Mouse (Mus musculus): Measurements from ENCODE around the gene B230217C12Rik. TPM values are rescaled to one million over a fixed set of nuclear protein-coding genes. Genes with fewer than 3 reads are reported as not detected.

The B230217C12Rik gene
- polyA plus RNA-seq, 1 experiment from 2014 or later: 6.8 TPM

- no peak for ATAC-seq (ENCODE audit: insufficient read depth)
- no peaks in the 10 kb centered on the region for H3K4me1 ChIP-seq (ENCODE audit: insufficient read depth)
- no peak for DNase-seq
- no peak for TF ChIP-seq CTCF (IDR thresholded peaks at IDR 0.05; ENCODE audit: low read depth)
- no peaks in the 10 kb centered on the region for H3K36me3 ChIP-seq (ENCODE audit: insufficient read depth)
- peaks cover 6% of the 10 kb centered on the region; the same call in 1 of the 2 replicates for H3K9me3 ChIP-seq (ENCODE audit: low read depth, low read length)
- 85% methylated on average over 4 of the region's 4 CpGs for WGBS
- H3K27ac ChIP-seq (ENCODE audit: low read depth): no peak overlapping the region
- no peak overlapping the region for H3K4me3 ChIP-seq (ENCODE audit: low read depth, low read length)
- H3K27me3 ChIP-seq (ENCODE audit: insufficient read depth, low read length): no peaks in the 10 kb centered on the region
- H3K4me2 ChIP-seq: no peak overlapping the region
- H3K9ac ChIP-seq: no peak overlapping the region
These were observed 39.8 kb downstream of the B230217C12Rik start for GRCm38 (mm10) chr11:97880362-97880761.

GRCm38 (mm10) chr11:97883542-97883917 is 43.0 kb downstream of the B230217C12Rik start:
- peak overlapping the region; percentile 44 for H3K9ac ChIP-seq
- H3K4me2 ChIP-seq: peak overlapping the region; percentile 67
- no peaks in the 10 kb centered on the region for H3K36me3 ChIP-seq (ENCODE audit: insufficient read depth)
- no peak for TF ChIP-seq CTCF (IDR thresholded peaks at IDR 0.05; ENCODE audit: low read depth)
- peak overlapping the region; percentile 85 for H3K27ac ChIP-seq (ENCODE audit: low read depth)
- ATAC-seq (ENCODE audit: insufficient read depth) (peak; percentile 41), DNase-seq (peak; percentile 83)
- peak overlapping the region; percentile 44 for H3K4me3 ChIP-seq (ENCODE audit: low read depth, low read length)
- H3K9me3 ChIP-seq (ENCODE audit: low read depth, low read length): peaks cover 6% of the 10 kb centered on the region; the same call in 1 of the 2 replicates
- no peaks in the 10 kb centered on the region for H3K4me1 ChIP-seq (ENCODE audit: insufficient read depth)
- WGBS: 7% methylated on average over 26 of the region's 26 CpGs
- H3K27me3 ChIP-seq (ENCODE audit: insufficient read depth, low read length): no peaks in the 10 kb centered on the region

GRCm38 (mm10) chr11:97883918-97884600 is 43.5 kb downstream of the B230217C12Rik start, which contains the start of gene Fbxo47:
Gene Fbxo47 (minus strand): TSS chr11:97884154.
- peaks cover 6% of the 10 kb centered on the region; the same call in 1 of the 2 replicates for H3K9me3 ChIP-seq (ENCODE audit: low read depth, low read length)
- H3K4me3 ChIP-seq (ENCODE audit: low read depth, low read length): peak within 1 kb of the TSS; percentile 44
- ATAC-seq (ENCODE audit: insufficient read depth) (peak; percentile 97), DNase-seq (peak; percentile 99)
- H3K27me3 ChIP-seq (ENCODE audit: insufficient read depth, low read length): no peaks in the 10 kb centered on the region
- H3K9ac ChIP-seq: peak within 1 kb of the TSS; percentile 44
- peak; percentile 64 for TF ChIP-seq CTCF (IDR thresholded peaks at IDR 0.05; ENCODE audit: low read depth)
- H3K4me1 ChIP-seq (ENCODE audit: insufficient read depth): no peaks in the 10 kb centered on the region
- peak within 1 kb of the TSS; percentile 85 for H3K27ac ChIP-seq (ENCODE audit: low read depth)
- no peaks in the 10 kb centered on the region for H3K36me3 ChIP-seq (ENCODE audit: insufficient read depth)
- under 1% methylated on average over 37 of the region's 37 CpGs for WGBS
- peak within 1 kb of the TSS; percentile 67 for H3K4me2 ChIP-seq

- no peaks in the 10 kb centered on the region for H3K27me3 ChIP-seq (ENCODE audit: insufficient read depth, low read length)
- peak overlapping the region; percentile 67 for H3K4me2 ChIP-seq
- WGBS: 22% methylated on average over 7 of the region's 7 CpGs
- H3K36me3 ChIP-seq (ENCODE audit: insufficient read depth): no peaks in the 10 kb centered on the region
- H3K9ac ChIP-seq: peak overlapping the region; percentile 40; the same call in 1 of the 2 replicates
- peak overlapping the region; percentile 74 for H3K27ac ChIP-seq (ENCODE audit: low read depth)
- H3K9me3 ChIP-seq (ENCODE audit: low read depth, low read length): peaks cover 6% of the 10 kb centered on the region; the same call in 1 of the 2 replicates
- DNase-seq (no peak), ATAC-seq (ENCODE audit: insufficient read depth) (peak; percentile 22; the same call in 1 of the 2 replicates)
- peak overlapping the region; percentile 44 for H3K4me3 ChIP-seq (ENCODE audit: low read depth, low read length)
- H3K4me1 ChIP-seq (ENCODE audit: insufficient read depth): no peaks in the 10 kb centered on the region
- no peak; the same call in 1 of the 2 replicates for TF ChIP-seq CTCF (IDR thresholded peaks at IDR 0.05; ENCODE audit: low read depth)
These were observed 44.1 kb downstream of the B230217C12Rik start for GRCm38 (mm10) chr11:97884601-97885185.

GRCm38 (mm10) chr11:97885296-97885915 is 44.8 kb downstream of the B230217C12Rik start:
- H3K9ac ChIP-seq: no peak overlapping the region
- H3K27me3 ChIP-seq (ENCODE audit: insufficient read depth, low read length): no peaks in the 10 kb centered on the region
- DNase-seq (no peak), ATAC-seq (ENCODE audit: insufficient read depth) (no peak)
- H3K27ac ChIP-seq (ENCODE audit: low read depth): no peak overlapping the region
- H3K9me3 ChIP-seq (ENCODE audit: low read depth, low read length): peaks cover 6% of the 10 kb centered on the region; the same call in 1 of the 2 replicates
- no peak for TF ChIP-seq CTCF (IDR thresholded peaks at IDR 0.05; ENCODE audit: low read depth)
- H3K4me2 ChIP-seq: no peak overlapping the region
- H3K36me3 ChIP-seq (ENCODE audit: insufficient read depth): no peaks in the 10 kb centered on the region
- WGBS: 89% methylated on average over 2 of the region's 2 CpGs
- no peak overlapping the region for H3K4me3 ChIP-seq (ENCODE audit: low read depth, low read length)
- no peaks in the 10 kb centered on the region for H3K4me1 ChIP-seq (ENCODE audit: insufficient read depth)

GRCm38 (mm10) chr11:97891821-97892220 is 51.2 kb downstream of the B230217C12Rik start:
- no peaks in the 10 kb centered on the region for H3K27me3 ChIP-seq (ENCODE audit: insufficient read depth, low read length)

More at GRCm38 (mm10) chr11:97891821-97892220, 51.2 kb downstream of the B230217C12Rik start:
- no peak overlapping the region for H3K4me3 ChIP-seq (ENCODE audit: low read depth, low read length)
- no peak overlapping the region for H3K9ac ChIP-seq
- 71% methylated on average over 5 of the region's 5 CpGs for WGBS
- TF ChIP-seq CTCF (IDR thresholded peaks at IDR 0.05; ENCODE audit: low read depth): no peak
- no peaks in the 10 kb centered on the region for H3K36me3 ChIP-seq (ENCODE audit: insufficient read depth)
- H3K27ac ChIP-seq (ENCODE audit: low read depth): no peak overlapping the region
- no peak for DNase-seq
- H3K9me3 ChIP-seq (ENCODE audit: low read depth, low read length): peaks cover 3% of the 10 kb centered on the region; the same call in 1 of the 2 replicates
- no peak overlapping the region for H3K4me2 ChIP-seq
- ATAC-seq (ENCODE audit: insufficient read depth): no peak
- H3K4me1 ChIP-seq (ENCODE audit: insufficient read depth): no peaks in the 10 kb centered on the region

Other genes with a start within 250 kb of the B230217C12Rik start
- 6.1 and 7.4 TPM in 2 replicates for gene Epop, start 211.1 kb upstream of the B230217C12Rik start, polyA plus RNA-seq (2014; fragmentation: Nextera tagmentation; extraction: Ambion mirVana)
- 5.2 TPM in 2 replicates for gene Mllt6, start 177.4 kb upstream of the B230217C12Rik start, polyA plus RNA-seq (2014; fragmentation: Nextera tagmentation; extraction: Ambion mirVana)
- 27.1 and 35.3 TPM in 2 replicates for gene Cisd3, start 155.0 kb upstream of the B230217C12Rik start, polyA plus RNA-seq (2014; fragmentation: Nextera tagmentation; extraction: Ambion mirVana)
- gene Pcgf2, start 140.3 kb upstream of the B230217C12Rik start, polyA plus RNA-seq (2014; fragmentation: Nextera tagmentation; extraction: Ambion mirVana): 16.0 and 19.7 TPM in 2 replicates
- gene Psmb3, start 137.4 kb upstream of the B230217C12Rik start, polyA plus RNA-seq (2014; fragmentation: Nextera tagmentation; extraction: Ambion mirVana): 496 and 514 TPM in 2 replicates
- gene Pip4k2b, start 96.1 kb upstream of the B230217C12Rik start, polyA plus RNA-seq (2014; fragmentation: Nextera tagmentation; extraction: Ambion mirVana): 1.3 and 2.3 TPM in 2 replicates
- 13.3 and 14.2 TPM in 2 replicates for gene Cwc25, start 74.2 kb upstream of the B230217C12Rik start, polyA plus RNA-seq (2014; fragmentation: Nextera tagmentation; extraction: Ambion mirVana)
- 0.32 TPM in 1 of 2 replicates, not detected in the other for gene 1700001P01Rik, start 64.9 kb upstream of the B230217C12Rik start, polyA plus RNA-seq (2014; fragmentation: Nextera tagmentation; extraction: Ambion mirVana)
- 663 and 721 TPM in 2 replicates for gene Rpl23, start 58.3 kb upstream of the B230217C12Rik start, polyA plus RNA-seq (2014; fragmentation: Nextera tagmentation; extraction: Ambion mirVana)
- 110 and 123 TPM in 2 replicates for gene Lasp1, start 41.8 kb upstream of the B230217C12Rik start, polyA plus RNA-seq (2014; fragmentation: Nextera tagmentation; extraction: Ambion mirVana)
- 0.84 and 0.85 TPM in 2 replicates for gene Fbxo47, start 43.4 kb downstream of the B230217C12Rik start, polyA plus RNA-seq (2014; fragmentation: Nextera tagmentation; extraction: Ambion mirVana)
- gene Plxdc1, start 145.7 kb downstream of the B230217C12Rik start, polyA plus RNA-seq (2014; fragmentation: Nextera tagmentation; extraction: Ambion mirVana): 0.53 and 0.64 TPM in 2 replicates
- gene Arl5c, start 155.4 kb downstream of the B230217C12Rik start, polyA plus RNA-seq (2014; fragmentation: Nextera tagmentation; extraction: Ambion mirVana): 11.4 and 11.5 TPM in 2 replicates
- 5.4 and 5.5 TPM in 2 replicates for gene Cacnb1, start 182.3 kb downstream of the B230217C12Rik start, polyA plus RNA-seq (2014; fragmentation: Nextera tagmentation; extraction: Ambion mirVana)
- gene Rpl19, start 185.9 kb downstream of the B230217C12Rik start, polyA plus RNA-seq (2014; fragmentation: Nextera tagmentation; extraction: Ambion mirVana): 1,155 and 1,171 TPM in 2 replicates
- gene Stac2, start 212.7 kb downstream of the B230217C12Rik start, polyA plus RNA-seq (2014; fragmentation: Nextera tagmentation; extraction: Ambion mirVana): 0.05 and 0.14 TPM in 2 replicates

Measured in lung, embryonic 14.5 days (tissue).